In genomic region chr5:67266106-67266505, GRCm38 (mm10) we compare ENCODE assay signal across 16 mouse cellular contexts. TPM values are rescaled to one million over a fixed set of nuclear protein-coding genes. Genes with fewer than 3 reads are reported as not detected.
DNase-seq lines count a peak whose midpoint lies in the region; TF ChIP-seq lines count a peak whose summit lies in the region.
"Had no signal": no experiment of that assay in that cellular context is flagged by ENCODE, and none has a peak within 500 bp of the region (broad histone marks: within the 10 kb centered on the region; RNA-seq: fewer than 3 reads in every experiment).

No protein-coding gene starts in this region.

- intact Hi-C loops in gastrocnemius, postnatal 14 days (cut with DNase I; ENCODE audit: low total_unique reads), result no loop called here

- no peak overlapping the region for H3K4me3 ChIP-seq in liver, adult 2 months (ENCODE audit: insufficient read depth, low read depth, low read length)
- H3K4me3 ChIP-seq in ES-Bruce4 (ENCODE audit: low read depth, low read length), result no peak overlapping the region
- H3K4me3 ChIP-seq: embryonic facial prominence, embryonic 12.5 days; forebrain, embryonic 15.5 days; hindbrain, embryonic 15.5 days; neural tube, embryonic 13.5 days had no signal

- no peaks in the 10 kb centered on the region for H3K9me3 ChIP-seq in ES-Bruce4 (replicated peaks; ENCODE audit: control insufficient read depth, insufficient read depth, low read length, poor library complexity, severe bottlenecking)
- H3K9me3 ChIP-seq: embryonic facial prominence, embryonic 12.5 days; forebrain, embryonic 15.5 days; hindbrain, embryonic 15.5 days; neural tube, embryonic 13.5 days had no signal

- no peak for TF ChIP-seq CTCF in liver, adult 2 months (IDR thresholded peaks at IDR 0.05; ENCODE audit: low read depth, low read length)
- peak; percentile 2 for TF ChIP-seq CTCF in ES-Bruce4 (IDR thresholded peaks at IDR 0.05; ENCODE audit: low read depth, low read length)

- WGBS in liver, adult 2 months, result 97% methylated on average over 1 of the region's 1 CpGs

- no peak overlapping the region for H3K27ac ChIP-seq in liver, adult 2 months (replicated peaks; ENCODE audit: insufficient read depth, low read depth, low read length)
- no peak overlapping the region for H3K27ac ChIP-seq in ES-Bruce4 (ENCODE audit: insufficient read depth, low read length)
- H3K27ac ChIP-seq: embryonic facial prominence, embryonic 12.5 days; forebrain, embryonic 15.5 days; hindbrain, embryonic 15.5 days; neural tube, embryonic 13.5 days had no signal

- no peaks in the 10 kb centered on the region for H3K27me3 ChIP-seq in liver, adult 2 months (ENCODE audit: control insufficient read depth, insufficient read depth, low read length)
- no peaks in the 10 kb centered on the region for H3K27me3 ChIP-seq in ES-Bruce4 (ENCODE audit: control insufficient read depth, insufficient read depth, low read length, poor library complexity, severe bottlenecking)
- H3K27me3 ChIP-seq: embryonic facial prominence, embryonic 12.5 days; forebrain, embryonic 15.5 days; hindbrain, embryonic 15.5 days; neural tube, embryonic 13.5 days had no signal

- H3K4me1 ChIP-seq in liver, adult 2 months (ENCODE audit: control insufficient read depth, insufficient read depth, low read length), result peaks cover 4% of the 10 kb centered on the region
- no peaks in the 10 kb centered on the region for H3K4me1 ChIP-seq in ES-Bruce4 (ENCODE audit: control insufficient read depth, insufficient read depth, low read length)

- no peak overlapping the region for H3K9ac ChIP-seq in liver, adult 2 months (ENCODE audit: low read depth, low read length)
- no peak overlapping the region for H3K9ac ChIP-seq in ES-Bruce4 (ENCODE audit: low read depth, poor library complexity, severe bottlenecking)
- H3K9ac ChIP-seq: embryonic facial prominence, embryonic 12.5 days; forebrain, embryonic 15.5 days; hindbrain, embryonic 15.5 days; neural tube, embryonic 13.5 days had no signal

- H3K79me2 ChIP-seq in liver, adult 2 months (ENCODE audit: control insufficient read depth, insufficient read depth, low read length), result peaks cover 3% of the 10 kb centered on the region; the same call in 1 of the 2 replicates

- peaks cover 45% of the 10 kb centered on the region for H3K36me3 ChIP-seq in liver, adult 2 months (ENCODE audit: control insufficient read depth, insufficient read depth, low read length)
- H3K36me3 ChIP-seq in ES-Bruce4 (ENCODE audit: control insufficient read depth, insufficient read depth, low read length, poor library complexity, severe bottlenecking), result peaks cover 55% of the 10 kb centered on the region

- DNase-seq in embryo, embryonic 10 days (ENCODE audit: low spot score), result peak; percentile 45
- no peak for DNase-seq in embryo, embryonic 9.5 days (ENCODE audit: extremely low spot score)
- DNase-seq in liver, adult 2 months (ENCODE audit: extremely low read depth, low read depth, low spot score), result peak; percentile 16
- no peak for DNase-seq in liver
- peak; percentile 21 for DNase-seq in mesoderm, embryonic 11.5 days (ENCODE audit: low read depth, low spot score)
- no peak for DNase-seq in thymus, postnatal 14 days
- DNase-seq in gastrocnemius, postnatal 14 days, result no peak
- DNase-seq: adrenal gland, adult 2 months; heart, adult 18-20 months; lung, postnatal 36 days; right cerebral cortex, postnatal 25 days had no signal

- TF ChIP-seq POLR2A in liver, adult 2 months (IDR thresholded peaks at IDR 0.05; ENCODE audit: extremely low read depth, insufficient read depth, low read length), result no peak
- no peak for TF ChIP-seq POLR2A in ES-Bruce4 (IDR thresholded peaks at IDR 0.05; ENCODE audit: insufficient read depth, low read length)

- TF ChIP-seq EP300 in ES-Bruce4 (IDR thresholded peaks at IDR 0.05; ENCODE audit: insufficient read depth, low read depth, low read length), result no peak

RNA-seq across cellular contexts. Expression of gene Tmem33, which starts 5.7 kb away (rescaled TPM):
- 35.8 and 49.9 TPM in 2 replicates for total RNA-seq in liver, adult 2 months (2014; rRNA removed)
- 169 and 198 TPM in 2 replicates for polyA plus RNA-seq in liver, adult 2 months (2012; rRNA removed)
- 73.0 and 76.5 TPM in 2 replicates for polyA plus RNA-seq in ES-Bruce4 (2011; ENCODE audit: insufficient read depth, insufficient read length, low read depth, missing spikeins)
- 10 to 100 TPM; 24.9 to 25.0 TPM for total RNA-seq in gastrocnemius, postnatal 14 days (2021)

RNA-seq across cellular contexts. Expression of gene Slc30a9, which starts 40.6 kb away (rescaled TPM):
- total RNA-seq in liver, adult 2 months (2014; rRNA removed), result 34.8 and 35.0 TPM in 2 replicates
- polyA plus RNA-seq in liver, adult 2 months (2012; rRNA removed), result 18.9 and 19.2 TPM in 2 replicates
- 96.7 and 124 TPM in 2 replicates for polyA plus RNA-seq in ES-Bruce4 (2011; ENCODE audit: insufficient read depth, insufficient read length, low read depth, missing spikeins)
- 10 to 100 TPM; 85.7 to 90.8 TPM for total RNA-seq in gastrocnemius, postnatal 14 days (2021)

Comparison
In these comparisons a context has a peak if more than half of its experiments do, and no peak if none do; other contexts are left out.
1. DNase-seq: peak in embryo, embryonic 10 days (single experiment), liver, adult 2 months (single experiment) and mesoderm, embryonic 11.5 days (single experiment); none in embryo, embryonic 9.5 days (single experiment), liver (single experiment), thymus, postnatal 14 days (single experiment) and gastrocnemius, postnatal 14 days (single experiment).